ENCODE assay signal across 18 mouse cellular contexts in genomic region chr2:157052448-157052847, GRCm38 (mm10). TPM values are rescaled to one million over a fixed set of nuclear protein-coding genes. Genes with fewer than 3 reads are reported as not detected.
DNase-seq lines count a peak whose midpoint lies in the region; ATAC-seq and TF ChIP-seq lines count a peak whose summit lies in the region.
"Had no signal": no experiment of that assay in that cellular context is flagged by ENCODE, and none has a peak within 500 bp of the region (broad histone marks: within the 10 kb centered on the region; RNA-seq: fewer than 3 reads in every experiment).

No protein-coding gene starts in this region.

- no peak overlapping the region for H3K9ac ChIP-seq in heart, embryonic 11.5 days (ENCODE audit: low read depth, low read length)
- H3K9ac ChIP-seq in midbrain, embryonic 15.5 days = no peak overlapping the region
- H3K9ac ChIP-seq in midbrain, embryonic 16.5 days (ENCODE audit: low read depth, low read length) = no peak overlapping the region
- H3K9ac ChIP-seq: embryonic facial prominence, embryonic 13.5 days; liver, embryonic 13.5 days had no signal

- peaks cover 11% of the 10 kb centered on the region for H3K4me1 ChIP-seq in heart, embryonic 11.5 days (ENCODE audit: control insufficient read depth, insufficient read depth, low read length)
- no peaks in the 10 kb centered on the region; the same call in 1 of the 2 replicates for H3K4me1 ChIP-seq in kidney, adult 2 months (ENCODE audit: control insufficient read depth, insufficient read depth, low read length)
- peaks cover 62% of the 10 kb centered on the region for H3K4me1 ChIP-seq in midbrain, embryonic 15.5 days
- peaks cover 42% of the 10 kb centered on the region for H3K4me1 ChIP-seq in midbrain, embryonic 16.5 days (ENCODE audit: control insufficient read depth, insufficient read depth, low read length)
- H3K4me1 ChIP-seq: liver, embryonic 13.5 days had no signal

- H3K36me3 ChIP-seq in heart, embryonic 11.5 days (ENCODE audit: control insufficient read depth, insufficient read depth, low read length) = peaks cover 7% of the 10 kb centered on the region
- H3K36me3 ChIP-seq in kidney, adult 2 months (ENCODE audit: control insufficient read depth, insufficient read depth, low read length) = no peaks in the 10 kb centered on the region
- peaks cover 23% of the 10 kb centered on the region for H3K36me3 ChIP-seq in midbrain, embryonic 15.5 days (replicated peaks)
- H3K36me3 ChIP-seq in midbrain, embryonic 16.5 days (ENCODE audit: control insufficient read depth, insufficient read depth, low read length) = peaks cover 9% of the 10 kb centered on the region

- TF ChIP-seq POLR2A in kidney, adult 2 months (IDR thresholded peaks at IDR 0.05; ENCODE audit: low read depth, low read length) = no peak

- no peak overlapping the region for H3K4me2 ChIP-seq in heart, embryonic 11.5 days
- no peak overlapping the region for H3K4me2 ChIP-seq in midbrain, embryonic 15.5 days
- H3K4me2 ChIP-seq in midbrain, embryonic 16.5 days (ENCODE audit: low read length) = no peak overlapping the region
- H3K4me2 ChIP-seq: embryonic facial prominence, embryonic 13.5 days; liver, embryonic 13.5 days had no signal

- H3K27ac ChIP-seq in heart, embryonic 11.5 days (ENCODE audit: low read depth, low read length) = peak overlapping the region; percentile 46; the same call in 1 of the 2 replicates
- H3K27ac ChIP-seq in kidney, adult 2 months (ENCODE audit: insufficient read depth, low read depth, low read length) = no peak overlapping the region
- peak overlapping the region; percentile 43; the same call in 1 of the 2 replicates for H3K27ac ChIP-seq in midbrain, embryonic 15.5 days
- H3K27ac ChIP-seq in midbrain, embryonic 16.5 days (ENCODE audit: low read length) = no peak overlapping the region
- H3K27ac ChIP-seq: embryonic facial prominence, embryonic 13.5 days; forebrain, embryonic 10.5 days; liver, embryonic 13.5 days had no signal

- no peak for TF ChIP-seq CTCF in kidney, adult 2 months (conservative IDR thresholded peaks at IDR 0.05; ENCODE audit: insufficient read depth, insufficient read length, low read depth, low read length)

- intact Hi-C loops in heart, postnatal 25 days (cut with DNase I) = no loop called here

- H3K4me3 ChIP-seq in heart, embryonic 11.5 days (ENCODE audit: low read depth, low read length) = no peak overlapping the region
- no peak overlapping the region for H3K4me3 ChIP-seq in kidney, adult 2 months (ENCODE audit: insufficient read depth, low read depth, low read length)
- H3K4me3 ChIP-seq in midbrain, embryonic 15.5 days = no peak overlapping the region
- H3K4me3 ChIP-seq in midbrain, embryonic 16.5 days (ENCODE audit: low read depth, low read length) = no peak overlapping the region
- H3K4me3 ChIP-seq: embryonic facial prominence, embryonic 13.5 days; forebrain, embryonic 10.5 days; liver, embryonic 13.5 days had no signal

- H3K9me3 ChIP-seq in heart, embryonic 11.5 days (replicated peaks; ENCODE audit: control insufficient read depth, low read length) = no peaks in the 10 kb centered on the region
- no peaks in the 10 kb centered on the region for H3K9me3 ChIP-seq in midbrain, embryonic 15.5 days
- H3K9me3 ChIP-seq in midbrain, embryonic 16.5 days (replicated peaks; ENCODE audit: control insufficient read depth, low read length, poor library complexity, severe bottlenecking) = no peaks in the 10 kb centered on the region
- H3K9me3 ChIP-seq: embryonic facial prominence, embryonic 13.5 days; forebrain, embryonic 10.5 days; liver, embryonic 13.5 days had no signal

- 65% methylated on average over 8 of the region's 8 CpGs for WGBS in heart, embryonic 11.5 days (ENCODE audit: insufficient replicate concordance)
- 46% methylated on average over 8 of the region's 8 CpGs for WGBS in kidney, adult 2 months
- 83% methylated on average over 8 of the region's 8 CpGs for WGBS in midbrain, embryonic 15.5 days
- 83% methylated on average over 8 of the region's 8 CpGs for WGBS in midbrain, embryonic 16.5 days

- no peak for ATAC-seq in heart, embryonic 11.5 days (replicated peaks; ENCODE audit: insufficient number of reproducible peaks, low FRiP score, low TSS enrichment)
- no peak for ATAC-seq in midbrain, embryonic 15.5 days (replicated peaks)
- ATAC-seq in midbrain, embryonic 16.5 days = no peak

- H3K27me3 ChIP-seq in heart, embryonic 11.5 days (ENCODE audit: control insufficient read depth, insufficient read depth, low read length) = no peaks in the 10 kb centered on the region
- no peaks in the 10 kb centered on the region for H3K27me3 ChIP-seq in kidney, adult 2 months (replicated peaks; ENCODE audit: control insufficient read depth, insufficient read depth, low read length)
- H3K27me3 ChIP-seq in midbrain, embryonic 15.5 days (replicated peaks) = no peaks in the 10 kb centered on the region
- no peaks in the 10 kb centered on the region for H3K27me3 ChIP-seq in midbrain, embryonic 16.5 days (ENCODE audit: control insufficient read depth, insufficient read depth, low read depth, low read length)
- H3K27me3 ChIP-seq: embryonic facial prominence, embryonic 13.5 days; liver, embryonic 13.5 days had no signal

- peak; percentile 37 for DNase-seq in adrenal gland, postnatal 10 days
- DNase-seq in adrenal gland, postnatal 36 days = no peak
- DNase-seq in heart, postnatal 25 days (ENCODE audit: low spot score) = no peak
- peak; percentile 33 for DNase-seq in kidney, adult 2 months
- no peak for DNase-seq in kidney, adult 9 months
- DNase-seq: liver, embryonic 13.5 days; lung, postnatal 14 days; right cerebral cortex, postnatal 4 days; thymus, postnatal 4 days had no signal

RNA-seq across cellular contexts. Expression of gene Soga1, which starts 26.6 kb away (rescaled TPM):
- total RNA-seq in adrenal gland, postnatal 10 days (2021) = 10 to 100 TPM; 30.3 to 35.9 TPM
- 10 to 100 TPM; 36.3 to 38.7 TPM for total RNA-seq in adrenal gland, postnatal 36 days (2021)
- polyA plus RNA-seq in heart, embryonic 11.5 days (2014; fragmentation: Nextera tagmentation; extraction: Ambion mirVana) = 3.4 and 3.6 TPM in 2 replicates
- total RNA-seq in heart, postnatal 25 days (2021) = 10 to 100 TPM; 11.9 to 14.1 TPM
- polyA plus RNA-seq in kidney, adult 2 months (2012; rRNA removed) = 5.3 and 5.4 TPM in 2 replicates
- polyA plus RNA-seq in midbrain, embryonic 15.5 days (2015; fragmentation: Nextera tagmentation; extraction: Ambion mirVana) = 6.8 and 7.1 TPM in 2 replicates
- polyA plus RNA-seq in midbrain, embryonic 16.5 days (2015; fragmentation: Nextera tagmentation; extraction: Ambion mirVana) = 5.2 and 5.5 TPM in 2 replicates

RNA-seq across cellular contexts. Expression of gene Tldc2, which starts 34.4 kb away (rescaled TPM):
- not detected for total RNA-seq in adrenal gland, postnatal 10 days (2021)
- total RNA-seq in adrenal gland, postnatal 36 days (2021) = not detected
- 0.26 TPM in 1 of 2 replicates, not detected in the other for polyA plus RNA-seq in heart, embryonic 11.5 days (2014; fragmentation: Nextera tagmentation; extraction: Ambion mirVana)
- not detected for total RNA-seq in heart, postnatal 25 days (2021)
- 11.3 and 12.2 TPM in 2 replicates for polyA plus RNA-seq in kidney, adult 2 months (2012; rRNA removed)
- not detected in 2 replicates for polyA plus RNA-seq in midbrain, embryonic 15.5 days (2015; fragmentation: Nextera tagmentation; extraction: Ambion mirVana)
- not detected in 2 replicates for polyA plus RNA-seq in midbrain, embryonic 16.5 days (2015; fragmentation: Nextera tagmentation; extraction: Ambion mirVana)
- total RNA-seq: common myeloid progenitor, adult 5-6 weeks; granulocyte monocyte progenitor cell, adult 5-6 weeks had no signal
- polyA plus RNA-seq: embryonic facial prominence, embryonic 13.5 days; forebrain, embryonic 10.5 days; limb, embryonic 11.5 days; liver, embryonic 13.5 days; neural tube, embryonic 11.5 days had no signal

RNA-seq across cellular contexts. Expression of gene Dsn1, which starts 45.5 kb away (rescaled TPM):
- 10 to 100 TPM in 1 of 2 experiments, 1 to 10 TPM in 1; 9.2 to 12.8 TPM for total RNA-seq in adrenal gland, postnatal 10 days (2021)
- 1 to 10 TPM; 4.4 to 7.2 TPM for total RNA-seq in adrenal gland, postnatal 36 days (2021)
- 38.4 and 48.4 TPM in 2 replicates for polyA plus RNA-seq in heart, embryonic 11.5 days (2014; fragmentation: Nextera tagmentation; extraction: Ambion mirVana)
- total RNA-seq in heart, postnatal 25 days (2021) = 1 to 10 TPM; 1.5 to 2.1 TPM
- polyA plus RNA-seq in kidney, adult 2 months (2012; rRNA removed) = 2.0 and 2.4 TPM in 2 replicates
- polyA plus RNA-seq in midbrain, embryonic 15.5 days (2015; fragmentation: Nextera tagmentation; extraction: Ambion mirVana) = 8.9 and 9.6 TPM in 2 replicates
- polyA plus RNA-seq in midbrain, embryonic 16.5 days (2015; fragmentation: Nextera tagmentation; extraction: Ambion mirVana) = 7.0 and 9.5 TPM in 2 replicates

Comparison
In these comparisons a context has a peak if more than half of its experiments do, and no peak if none do; other contexts are left out.
1. DNase-seq: peak in adrenal gland, postnatal 10 days (single experiment) and kidney, adult 2 months (single experiment); none in adrenal gland, postnatal 36 days (0 of 2), heart, postnatal 25 days (single experiment) and kidney, adult 9 months (single experiment).
2. H3K27ac ChIP-seq: peak in heart, embryonic 11.5 days (single experiment) and midbrain, embryonic 15.5 days (single experiment); none in kidney, adult 2 months (single experiment) and midbrain, embryonic 16.5 days (single experiment).